Mouse (Mus musculus) spleen, adult 2 months (tissue): ENCODE results near the gene Hoxa9.

Experiments used
- CTCF ChIP-seq: fragments of 200-500 bp; IDR thresholded peaks from 2 replicates; pipeline ENCODE4 v1.5.1; 2011; ENCODE audit warnings: mild to moderate bottlenecking, inconsistent platforms; ENCODE audit not compliant: insufficient read depth, insufficient read length, insufficient replicate concordance; ENCODE audit errors: extremely low read depth
- POLR2A ChIP-seq: fragments of 200-500 bp; IDR thresholded peaks from 2 replicates; pipeline ENCODE4 v1.6.1; 2011; ENCODE audit warnings: low read depth, low read length, inconsistent platforms

DNA sequence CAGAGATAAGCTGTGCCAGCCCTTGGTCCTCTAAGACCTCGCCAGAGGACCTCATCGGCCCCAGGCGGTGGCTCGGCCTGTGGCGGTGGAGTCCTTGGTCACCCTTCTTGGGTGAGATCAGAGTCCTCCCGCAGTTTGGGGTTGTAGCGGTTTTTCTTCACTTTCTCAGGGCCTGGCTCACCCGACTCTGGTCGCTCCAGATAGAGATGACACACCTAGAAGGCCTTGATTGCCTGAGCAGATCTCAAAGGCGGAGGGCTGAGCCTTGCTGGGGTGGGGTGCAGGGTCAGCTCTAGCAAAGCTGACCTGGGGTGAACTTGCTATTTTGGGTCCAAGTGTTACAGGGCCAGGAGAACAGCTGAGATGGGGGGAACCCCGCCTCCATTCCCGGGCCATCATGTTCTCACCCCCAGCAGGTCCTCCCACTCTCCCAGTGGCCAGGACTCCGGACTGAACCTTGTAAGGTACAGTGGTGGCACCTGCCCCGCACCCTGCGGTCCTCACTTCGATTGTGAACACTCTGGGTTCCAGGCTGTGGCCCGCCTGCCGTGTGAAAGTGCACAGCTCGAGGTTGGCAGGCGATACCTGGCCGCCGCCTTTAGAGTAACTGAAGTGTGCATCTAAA lies 42.9 kb upstream of the Hoxa9 start:
- TF ChIP-seq CTCF, result no peak
- TF ChIP-seq POLR2A, result no peak
